Mouse (Mus musculus): ENCODE data around the gene Fam83f. TPM values are rescaled to one million over a fixed set of nuclear protein-coding genes. Genes with fewer than 3 reads are reported as not detected.

Fam83f gene
- polyA plus RNA-seq, 1 experiment from 2014 or later = 4.0 TPM

- WGBS = 19% methylated on average over 11 of the region's 11 CpGs
Observed at GRCm38 (mm10) chr15:80694125-80694910, 22.7 kb downstream of the Fam83f start.

DNA sequence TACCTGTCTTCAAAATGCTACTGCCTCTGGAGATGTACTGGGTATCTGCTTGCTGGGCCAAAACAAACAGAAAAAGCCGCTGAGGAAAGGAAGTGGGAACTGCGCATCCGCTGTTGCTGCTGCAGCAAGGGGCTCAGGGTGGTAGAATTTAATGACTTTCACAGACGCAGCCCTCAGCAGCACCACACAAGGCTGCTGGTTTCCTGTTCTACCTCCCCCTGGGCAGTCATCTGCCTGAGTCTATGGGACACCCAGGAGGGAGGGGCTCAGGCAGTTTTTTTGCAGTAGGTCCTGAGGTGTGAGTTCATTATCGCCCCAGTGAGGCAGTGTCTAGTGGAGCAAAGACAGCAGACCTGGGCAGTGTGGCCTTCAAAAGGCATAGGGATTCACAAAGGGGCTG lies 25.9 kb downstream of the Fam83f start:
- Histone ChIP-seq H3K9ac (peak overlapping the region; percentile 21; the same call in 1 of the 2 replicates), H3K27ac (no peak overlapping the region), H3K4me1 (peaks cover 17% of the 10 kb centered on the region), H3K27me3 (peaks cover 12% of the 10 kb centered on the region), H3K9me3 (no peaks in the 10 kb centered on the region), H3K4me2 (no peak overlapping the region), H3K4me3 (no peak overlapping the region), H3K36me3 (no peaks in the 10 kb centered on the region)
- ATAC-seq (ENCODE audit: insufficient number of reproducible peaks, insufficient read depth, low FRiP score, low TSS enrichment, low read depth) = no peak
- WGBS = 53% methylated on average over 5 of the region's 5 CpGs

More at GRCm38 (mm10) chr15:80694125-80694910, 22.7 kb downstream of the Fam83f start:
- peak overlapping the region; percentile 32 for H3K4me2 ChIP-seq
- H3K9ac ChIP-seq = no peak overlapping the region
- H3K27me3 ChIP-seq = peaks cover 16% of the 10 kb centered on the region
- H3K4me3 ChIP-seq = no peak overlapping the region
- no peaks in the 10 kb centered on the region for H3K36me3 ChIP-seq
- H3K27ac ChIP-seq = no peak overlapping the region
- no peak for ATAC-seq (ENCODE audit: insufficient number of reproducible peaks, insufficient read depth, low FRiP score, low TSS enrichment, low read depth)
- no peaks in the 10 kb centered on the region for H3K9me3 ChIP-seq
- peaks cover 17% of the 10 kb centered on the region for H3K4me1 ChIP-seq

GRCm38 (mm10) chr15:80701481-80702257 lies 30.0 kb downstream of the Fam83f start:
- ATAC-seq (ENCODE audit: insufficient number of reproducible peaks, insufficient read depth, low FRiP score, low TSS enrichment, low read depth) = no peak
- Histone ChIP-seq H3K9ac (no peak overlapping the region), H3K36me3 (no peaks in the 10 kb centered on the region), H3K27ac (no peak overlapping the region), H3K4me3 (no peak overlapping the region), H3K4me2 (no peak overlapping the region), H3K4me1 (peaks cover 9% of the 10 kb centered on the region; the same call in 1 of the 2 replicates), H3K9me3 (no peaks in the 10 kb centered on the region), H3K27me3 (peaks cover 3% of the 10 kb centered on the region; the same call in 1 of the 2 replicates)
- WGBS = 69% methylated on average over 8 of the region's 8 CpGs

DNA sequence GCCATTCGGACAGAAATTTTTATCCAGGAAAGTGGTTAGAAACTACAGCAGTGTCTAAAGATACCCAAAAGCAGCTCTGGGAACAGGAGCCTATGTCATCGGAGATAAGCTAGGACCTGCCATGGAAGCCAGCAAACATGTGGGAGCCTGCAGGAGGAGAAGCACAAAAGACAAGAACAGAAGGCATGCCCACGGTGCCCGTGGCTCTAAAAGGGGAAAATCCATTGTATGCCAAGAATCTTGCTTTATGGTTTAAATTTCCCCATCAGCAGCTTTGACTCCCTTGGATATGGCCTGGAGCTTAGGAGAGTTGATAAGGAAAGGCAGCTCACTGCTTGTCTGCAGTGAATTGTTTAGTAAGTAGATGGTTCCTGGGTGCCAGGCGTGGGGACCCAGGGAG lies 31.3 kb downstream of the Fam83f start:
- Histone ChIP-seq H3K27me3 (peaks cover 3% of the 10 kb centered on the region; the same call in 1 of the 2 replicates), H3K27ac (no peak overlapping the region), H3K4me1 (peaks cover 21% of the 10 kb centered on the region), H3K9ac (no peak overlapping the region), H3K4me2 (no peak overlapping the region), H3K36me3 (no peaks in the 10 kb centered on the region), H3K9me3 (no peaks in the 10 kb centered on the region), H3K4me3 (no peak overlapping the region)
- WGBS = 79% methylated on average over 5 of the region's 5 CpGs
- no peak for ATAC-seq (ENCODE audit: insufficient number of reproducible peaks, insufficient read depth, low FRiP score, low TSS enrichment, low read depth)

DNA sequence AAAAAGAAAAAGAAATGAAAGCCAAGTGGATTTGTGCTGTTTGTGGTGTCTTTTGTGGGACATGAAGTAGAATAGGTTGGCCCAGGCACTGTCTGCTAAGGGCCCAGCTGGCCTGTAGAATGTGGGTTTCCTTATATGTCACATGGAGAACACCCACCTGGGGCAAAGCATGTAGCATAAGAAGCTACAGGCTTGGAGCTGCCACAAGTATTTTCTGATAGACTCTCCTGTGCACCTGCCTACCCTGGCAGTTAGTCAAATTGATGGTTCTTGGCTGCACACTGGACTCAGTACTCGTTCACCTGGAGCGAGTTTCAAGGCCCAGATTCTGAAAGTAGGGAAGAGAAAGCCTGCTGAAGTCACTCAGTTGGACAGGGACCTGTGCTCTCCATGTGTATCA lies 31.8 kb downstream of the Fam83f start:
- peaks cover 21% of the 10 kb centered on the region for H3K4me1 ChIP-seq
- no peak overlapping the region for H3K4me3 ChIP-seq
- no peak overlapping the region for H3K4me2 ChIP-seq
- H3K27ac ChIP-seq = no peak overlapping the region
- H3K27me3 ChIP-seq = peaks cover 3% of the 10 kb centered on the region; the same call in 1 of the 2 replicates
- H3K9me3 ChIP-seq = no peaks in the 10 kb centered on the region
- WGBS = 78% methylated on average over 2 of the region's 2 CpGs
- no peak for ATAC-seq (ENCODE audit: insufficient number of reproducible peaks, insufficient read depth, low FRiP score, low TSS enrichment, low read depth)
- H3K36me3 ChIP-seq = no peaks in the 10 kb centered on the region
- no peak overlapping the region for H3K9ac ChIP-seq

GRCm38 (mm10) chr15:80704267-80704666 lies 32.6 kb downstream of the Fam83f start:
- Histone ChIP-seq H3K27me3 (peaks cover 3% of the 10 kb centered on the region; the same call in 1 of the 2 replicates), H3K36me3 (no peaks in the 10 kb centered on the region), H3K4me3 (no peak overlapping the region), H3K9me3 (no peaks in the 10 kb centered on the region), H3K27ac (no peak overlapping the region), H3K9ac (no peak overlapping the region), H3K4me1 (peaks cover 21% of the 10 kb centered on the region), H3K4me2 (peak overlapping the region; percentile 30; the same call in 1 of the 2 replicates)
- WGBS = 3% methylated on average over 7 of the region's 7 CpGs
- peak; percentile 72 for ATAC-seq (ENCODE audit: insufficient number of reproducible peaks, insufficient read depth, low FRiP score, low TSS enrichment, low read depth)

- WGBS = 26% methylated on average over 18 of the region's 18 CpGs
Observed at GRCm38 (mm10) chr15:80705828-80706549, 34.3 kb downstream of the Fam83f start.

GRCm38 (mm10) chr15:80706596-80706995 lies 34.9 kb downstream of the Fam83f start:
- Histone ChIP-seq H3K27ac (peak overlapping the region; percentile 88), H3K9me3 (no peaks in the 10 kb centered on the region), H3K4me2 (peak overlapping the region; percentile 60), H3K27me3 (no peaks in the 10 kb centered on the region), H3K9ac (peak overlapping the region; percentile 49; the same call in 1 of the 2 replicates), H3K4me3 (peak overlapping the region; percentile 33), H3K36me3 (no peaks in the 10 kb centered on the region), H3K4me1 (peaks cover 21% of the 10 kb centered on the region)
- 27% methylated on average over 11 of the region's 11 CpGs for WGBS
- ATAC-seq (ENCODE audit: insufficient number of reproducible peaks, insufficient read depth, low FRiP score, low TSS enrichment, low read depth) = no peak

More at GRCm38 (mm10) chr15:80705828-80706549, 34.3 kb downstream of the Fam83f start:
- Histone ChIP-seq H3K36me3 (no peaks in the 10 kb centered on the region), H3K4me3 (peak overlapping the region; percentile 33), H3K4me2 (peak overlapping the region; percentile 60), H3K27ac (peak overlapping the region; percentile 88; the same call in 1 of the 2 replicates), H3K9ac (peak overlapping the region; percentile 49; the same call in 1 of the 2 replicates), H3K9me3 (no peaks in the 10 kb centered on the region), H3K4me1 (peaks cover 21% of the 10 kb centered on the region), H3K27me3 (peaks cover 3% of the 10 kb centered on the region; the same call in 1 of the 2 replicates)
- no peak for ATAC-seq (ENCODE audit: insufficient number of reproducible peaks, insufficient read depth, low FRiP score, low TSS enrichment, low read depth)

GRCm38 (mm10) chr15:80707088-80707487 lies 35.4 kb downstream of the Fam83f start:
- H3K36me3 ChIP-seq = no peaks in the 10 kb centered on the region
- H3K27ac ChIP-seq = peak overlapping the region; percentile 88
- H3K27me3 ChIP-seq = no peaks in the 10 kb centered on the region
- peak overlapping the region; percentile 60 for H3K4me2 ChIP-seq
- H3K4me3 ChIP-seq = no peak overlapping the region
- no peak for ATAC-seq (ENCODE audit: insufficient number of reproducible peaks, insufficient read depth, low FRiP score, low TSS enrichment, low read depth)
- no peak overlapping the region for H3K9ac ChIP-seq
- H3K4me1 ChIP-seq = peaks cover 21% of the 10 kb centered on the region
- H3K9me3 ChIP-seq = no peaks in the 10 kb centered on the region
- WGBS = 56% methylated on average over 8 of the region's 8 CpGs

DNA sequence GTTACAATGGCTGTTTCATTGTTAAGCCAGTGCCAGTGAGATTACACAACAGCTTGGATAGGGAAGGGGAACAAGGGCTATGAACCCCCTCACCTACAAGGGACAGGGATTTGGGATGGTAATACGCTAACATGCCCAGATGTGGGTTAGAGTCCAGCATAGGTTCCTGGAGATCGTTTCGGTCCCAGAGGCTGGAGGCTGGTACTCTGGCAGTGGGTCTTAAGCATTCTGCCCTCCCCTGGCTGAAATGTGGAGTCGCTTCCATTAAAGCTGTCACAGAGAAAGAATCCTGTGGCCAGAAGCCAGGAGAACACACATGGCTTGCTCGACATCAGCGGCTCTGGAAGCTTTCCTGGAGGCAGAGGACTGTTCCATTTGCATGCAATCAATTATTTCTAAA lies 37.9 kb downstream of the Fam83f start:
- no peak overlapping the region for H3K9ac ChIP-seq
- no peak overlapping the region for H3K4me2 ChIP-seq
- no peak overlapping the region for H3K4me3 ChIP-seq
- H3K9me3 ChIP-seq = no peaks in the 10 kb centered on the region
- H3K27me3 ChIP-seq = no peaks in the 10 kb centered on the region
- H3K27ac ChIP-seq = no peak overlapping the region
- H3K36me3 ChIP-seq = no peaks in the 10 kb centered on the region
- ATAC-seq (ENCODE audit: insufficient number of reproducible peaks, insufficient read depth, low FRiP score, low TSS enrichment, low read depth) = no peak
- peaks cover 28% of the 10 kb centered on the region for H3K4me1 ChIP-seq
- 46% methylated on average over 6 of the region's 6 CpGs for WGBS

- no peak for ATAC-seq (ENCODE audit: insufficient number of reproducible peaks, insufficient read depth, low FRiP score, low TSS enrichment, low read depth)
- Histone ChIP-seq H3K4me3 (peak overlapping the region; percentile 93), H3K27me3 (no peaks in the 10 kb centered on the region), H3K4me1 (peaks cover 28% of the 10 kb centered on the region), H3K9ac (0 out of 2 replicates have a peak overlapping the region, but pooled peaks have one; percentile 76), H3K36me3 (no peaks in the 10 kb centered on the region), H3K4me2 (peak overlapping the region; percentile 89), H3K9me3 (no peaks in the 10 kb centered on the region), H3K27ac (peak overlapping the region; percentile 93)
- 13% methylated on average over 5 of the region's 5 CpGs for WGBS
Observed at GRCm38 (mm10) chr15:80710257-80710607, 38.6 kb downstream of the Fam83f start.

Data from embryonic facial prominence, embryonic 13.5 days (tissue).